Mouse (Mus musculus) splenic B cell, adult 2 months (primary cell): Measurements from ENCODE around the gene Dnajc10.

ENCODE experiments used
- DNase-seq: peaks from one replicate; pipeline ENCODE4 v3.0.0-alpha.2; 2011; ENCODE audit warnings: low read depth, low spot score
- H3K27me3 ChIP-seq: 2 replicates; pipeline ENCODE4 v1.6.1; 2012; ENCODE audit warnings: mild to moderate bottlenecking, low read length, moderate library complexity, mixed read lengths; ENCODE audit not compliant: control insufficient read depth, poor library complexity, insufficient read depth, severe bottlenecking
- H3K36me3 ChIP-seq: 2 replicates; pipeline ENCODE4 v1.6.1; 2012; ENCODE audit warnings: mild to moderate bottlenecking, low read length, moderate library complexity, mixed read lengths; ENCODE audit not compliant: control insufficient read depth, poor library complexity, insufficient read depth, severe bottlenecking

Gene Dnajc10

DNA sequence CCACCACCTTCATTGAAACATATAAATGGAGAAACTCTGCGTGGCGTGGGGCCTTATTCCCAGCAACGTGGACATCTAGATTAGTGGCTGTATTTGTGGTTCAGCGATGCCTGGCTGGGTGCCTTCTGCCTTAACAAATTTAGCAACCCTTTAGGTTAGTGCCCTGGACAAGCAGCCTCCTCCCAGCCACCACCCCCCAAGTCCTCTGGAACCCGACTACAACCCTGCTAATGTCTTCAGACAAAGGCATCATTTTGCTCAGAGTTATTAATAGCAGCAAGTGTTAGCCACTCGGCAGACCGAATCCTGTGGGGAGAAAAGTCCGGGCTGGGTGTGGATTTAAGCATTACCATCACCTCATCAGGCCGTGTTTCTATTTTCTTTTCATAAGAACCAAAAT, 72.4 kb downstream of the Dnajc10 start:
- no peak for DNase-seq
- H3K27me3 ChIP-seq = no peaks in the 10 kb centered on the region
- H3K36me3 ChIP-seq = no peaks in the 10 kb centered on the region

DNA sequence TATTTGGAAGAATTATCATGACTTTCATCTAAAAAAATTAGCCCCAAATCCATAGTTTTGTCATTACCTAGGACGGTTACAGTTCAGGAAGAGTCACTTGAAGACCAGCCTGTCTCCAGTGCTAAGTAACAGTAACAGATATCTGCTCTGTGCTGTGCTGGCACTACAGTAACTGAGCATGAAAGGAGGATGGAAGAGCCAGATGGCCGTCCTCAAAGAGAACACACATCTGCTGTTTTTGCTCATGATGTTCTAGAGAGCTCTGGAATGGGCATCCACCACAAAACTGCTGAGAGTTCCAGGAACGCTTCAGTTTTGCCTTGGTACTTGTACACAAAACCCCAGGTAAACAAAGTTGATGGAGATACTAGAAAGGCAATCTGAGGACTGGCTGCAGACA, 73.1 kb downstream of the Dnajc10 start:
- H3K27me3 ChIP-seq = no peaks in the 10 kb centered on the region
- H3K36me3 ChIP-seq = no peaks in the 10 kb centered on the region
- no peak for DNase-seq

DNA sequence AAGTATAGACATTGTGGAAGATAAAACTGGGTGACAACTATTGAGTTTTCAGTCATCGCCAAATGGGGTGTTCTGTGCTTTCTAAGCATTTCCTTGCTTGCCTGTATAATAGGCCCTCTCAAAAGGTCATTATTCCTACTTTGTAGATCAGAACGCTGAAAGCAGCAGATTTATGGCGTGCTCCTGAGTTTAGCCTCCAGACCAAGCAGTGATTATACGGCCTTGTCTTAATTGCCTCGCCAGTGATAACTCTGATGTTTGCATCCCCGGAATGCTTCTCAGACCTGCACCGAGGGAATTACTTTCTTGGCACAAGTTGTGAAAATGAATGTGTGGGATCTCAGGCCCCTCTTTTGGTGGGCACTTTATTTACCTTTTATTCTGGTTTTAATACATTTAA, 80.8 kb downstream of the Dnajc10 start:
- no peaks in the 10 kb centered on the region; the same call in 1 of the 2 replicates for H3K27me3 ChIP-seq
- H3K36me3 ChIP-seq = no peaks in the 10 kb centered on the region
- DNase-seq = no peak

DNA sequence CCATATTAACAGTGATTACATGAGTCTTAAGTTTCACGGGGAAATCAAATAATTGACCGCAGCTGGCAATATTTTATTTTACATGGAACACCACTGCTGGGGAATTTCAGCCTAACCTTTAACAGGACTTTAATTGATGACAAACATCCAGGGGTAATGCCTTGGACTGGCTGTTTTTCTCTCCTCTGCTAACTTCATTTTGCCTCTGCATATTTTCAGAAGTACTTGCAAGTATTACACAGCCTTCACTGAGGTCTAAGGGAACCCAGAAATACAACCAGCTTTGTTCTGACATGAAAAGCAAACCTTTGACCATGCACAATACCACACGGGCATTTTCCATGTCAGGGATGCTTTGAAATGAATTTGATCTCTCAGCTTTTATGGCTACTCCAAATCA, 81.6 kb downstream of the Dnajc10 start:
- Histone ChIP-seq H3K36me3 (no peaks in the 10 kb centered on the region), H3K27me3 (no peaks in the 10 kb centered on the region; the same call in 1 of the 2 replicates)
- no peak for DNase-seq

DNA sequence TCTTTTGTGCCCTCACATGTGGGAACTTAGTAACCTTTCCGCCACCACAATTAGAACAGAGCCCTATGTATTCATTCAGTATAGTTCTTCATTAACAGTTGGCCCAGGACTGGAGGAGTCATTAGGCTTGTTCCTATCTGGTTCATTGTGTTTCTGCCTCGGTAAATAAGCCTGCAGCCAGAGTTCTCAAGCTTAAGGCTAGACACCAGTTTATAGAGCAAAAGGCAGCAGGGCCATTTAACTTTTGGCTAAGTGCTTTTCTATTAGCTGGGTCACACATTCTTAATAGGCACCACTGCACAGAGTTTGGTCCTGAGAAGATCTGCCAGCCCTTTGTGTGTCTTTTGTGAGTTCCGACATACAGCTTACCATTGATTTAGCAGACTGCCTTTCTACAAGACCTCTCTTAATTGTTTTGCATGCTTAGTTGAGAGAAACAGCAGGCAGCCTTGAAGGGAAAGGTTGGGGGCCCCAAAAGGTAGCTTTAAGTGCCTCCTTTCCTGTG, 83.4 kb downstream of the Dnajc10 start:
- Histone ChIP-seq H3K36me3 (no peaks in the 10 kb centered on the region), H3K27me3 (no peaks in the 10 kb centered on the region; the same call in 1 of the 2 replicates)
- DNase-seq = no peak
